Mouse (Mus musculus) lung, embryonic 14.5 days (tissue): Measurements from ENCODE around the gene Mybph. TPM values are rescaled to one million over a fixed set of nuclear protein-coding genes. Genes with fewer than 3 reads are reported as not detected.

Experiments
- ATAC-seq: fragments of 200-750 bp; cut with Nextera tagmentation; 2 replicates; pipeline ENCODE4 v1.8.0; 2017; ENCODE audit warnings: mild to moderate bottlenecking, moderate TSS enrichment, moderate library complexity; ENCODE audit not compliant: insufficient read depth
- DNase-seq: peaks from one replicate; pipeline ENCODE4 v3.0.0-alpha.2; 2015
- H3K27ac ChIP-seq: fragments of 300-500 bp; sonication (generic); 2 replicates; pipeline ENCODE4 v1.5.1; 2014; ENCODE audit warnings: low read depth, mild to moderate bottlenecking, moderate library complexity
- H3K27me3 ChIP-seq: fragments of 300-500 bp; sonication (generic); 2 replicates; pipeline ENCODE4 v1.6.1; 2014; ENCODE audit warnings: low read length, control low read depth; ENCODE audit not compliant: insufficient read depth
- H3K36me3 ChIP-seq: fragments of 300-500 bp; sonication (generic); 2 replicates; pipeline ENCODE4 v1.6.1; 2014; ENCODE audit warnings: control low read depth; ENCODE audit not compliant: insufficient read depth
- H3K4me1 ChIP-seq: fragments of 300-500 bp; sonication (generic); 2 replicates; pipeline ENCODE4 v1.6.1; 2014; ENCODE audit warnings: antibody characterized with exemption, control low read depth; ENCODE audit not compliant: insufficient read depth
- H3K4me2 ChIP-seq: fragments of 300-500 bp; sonication (generic); 2 replicates; pipeline ENCODE4 v1.6.1; 2014; ENCODE audit warnings: mild to moderate bottlenecking
- H3K4me3 ChIP-seq: fragments of 300-500 bp; sonication (generic); 2 replicates; pipeline ENCODE4 v1.5.1; 2014; ENCODE audit warnings: low read depth, low read length
- H3K9ac ChIP-seq: fragments of 300-500 bp; sonication (generic); 2 replicates; pipeline ENCODE4 v1.6.1; 2014
- H3K9me3 ChIP-seq: fragments of 300-500 bp; sonication (generic); 2 replicates; pipeline ENCODE4 v1.6.1; 2016; ENCODE audit warnings: low read depth, low read length, control low read depth
- CTCF ChIP-seq: IDR thresholded peaks from 2 replicates; pipeline ENCODE4 v1.5.1; 2016; ENCODE audit warnings: antibody characterized with exemption, low read depth
- WGBS: fragments of 180-500 bp; shearing (Covaris S2); extraction: QIAGEN DNeasy Blood & Tissue Kit; methylation state at CpG from one replicate; pipeline ENCODE4 v1.1.7; 2014; 5-methylcytosine and 5-hydroxymethylcytosine counted together
- polyA plus RNA-seq: library from polyadenylated mRNA; unstranded; fragments of >200 nt; fragmentation: Nextera tagmentation; extraction: Ambion mirVana; gene quantifications from 2 replicates; pipeline ENCODE4 v1.2.1, GENCODE M21; 2014

Gene Mybph
- polyA plus RNA-seq, 1 experiment from 2014 or later: not detected

DNA sequence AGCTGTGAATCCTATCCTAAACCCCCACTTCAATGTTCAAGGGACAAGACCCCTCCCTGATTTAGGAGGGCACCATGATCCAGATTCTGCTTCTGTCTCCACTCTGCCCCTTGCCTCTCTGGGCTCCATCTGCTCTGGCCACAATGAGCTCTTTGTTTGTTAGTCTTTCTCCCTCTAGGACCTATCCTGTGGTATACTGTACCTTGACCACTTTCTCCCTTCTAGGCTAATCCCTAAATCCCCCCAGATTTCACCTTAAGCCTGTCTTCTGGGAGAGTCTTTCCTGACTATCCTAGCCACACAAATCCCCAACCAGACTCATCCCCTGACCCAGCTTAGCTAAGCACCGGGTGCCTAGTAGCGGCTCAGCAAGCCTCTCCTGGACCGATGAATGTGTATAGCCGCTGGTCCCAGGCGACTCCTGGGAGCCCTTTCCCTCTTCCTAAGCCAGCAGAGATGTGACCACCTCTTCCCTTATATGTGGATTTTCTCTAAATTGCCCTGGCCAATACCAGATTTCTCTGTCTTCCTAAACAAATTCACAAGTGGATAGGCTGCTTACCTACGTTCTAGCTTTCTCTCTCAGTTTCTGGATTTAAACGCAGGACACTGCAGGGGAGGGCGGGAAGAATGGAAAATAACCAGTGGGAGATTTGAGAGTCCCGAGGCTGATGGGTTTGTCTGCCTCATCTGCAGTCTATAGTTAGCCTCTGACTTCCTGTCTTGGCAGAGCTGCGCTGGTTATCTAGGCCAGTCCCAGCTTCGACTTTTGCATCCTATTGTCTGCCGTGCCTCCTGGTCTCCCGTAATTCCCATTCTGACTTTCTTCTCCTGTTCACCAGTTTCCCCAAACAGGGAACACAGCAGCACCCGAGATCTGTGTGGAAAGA lies 25.6 kb upstream of the Mybph start:
- TF ChIP-seq CTCF: no peak
- no peak overlapping the region for H3K9ac ChIP-seq
- H3K27ac ChIP-seq: no peak overlapping the region
- H3K4me3 ChIP-seq: no peak overlapping the region
- WGBS: 52% methylated on average over 14 of the region's 14 CpGs
- no peak for ATAC-seq
- H3K27me3 ChIP-seq: no peaks in the 10 kb centered on the region
- H3K9me3 ChIP-seq: no peaks in the 10 kb centered on the region
- no peaks in the 10 kb centered on the region for H3K4me1 ChIP-seq
- no peak overlapping the region for H3K4me2 ChIP-seq
- peak; percentile 9 for DNase-seq
- H3K36me3 ChIP-seq: no peaks in the 10 kb centered on the region

DNA sequence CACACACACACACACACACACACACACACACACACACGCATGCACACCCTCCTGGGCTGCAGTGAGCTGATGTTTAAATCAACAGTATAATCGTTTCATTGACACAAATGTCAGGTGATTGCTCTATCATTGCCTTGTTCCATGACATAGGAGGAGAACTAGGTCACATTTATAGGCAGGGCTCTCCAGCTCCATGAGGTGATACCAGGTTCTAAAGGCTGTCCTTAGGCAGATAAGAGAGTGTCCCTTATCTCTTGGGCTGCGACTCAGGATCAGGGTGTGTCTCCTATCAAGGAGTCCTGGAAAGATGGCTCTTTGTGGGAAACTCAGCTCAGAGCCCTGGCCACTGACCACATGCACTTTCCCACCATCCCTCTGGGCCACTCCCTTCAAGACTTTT lies 24.7 kb upstream of the Mybph start:
- H3K27me3 ChIP-seq: no peaks in the 10 kb centered on the region
- no peak for ATAC-seq
- H3K36me3 ChIP-seq: no peaks in the 10 kb centered on the region
- no peak for DNase-seq
- 58% methylated on average over 3 of the region's 3 CpGs for WGBS
- no peak overlapping the region for H3K27ac ChIP-seq
- no peaks in the 10 kb centered on the region for H3K9me3 ChIP-seq
- no peak overlapping the region for H3K4me3 ChIP-seq
- H3K9ac ChIP-seq: no peak overlapping the region
- no peak overlapping the region for H3K4me2 ChIP-seq
- H3K4me1 ChIP-seq: no peaks in the 10 kb centered on the region
- TF ChIP-seq CTCF: no peak

DNA sequence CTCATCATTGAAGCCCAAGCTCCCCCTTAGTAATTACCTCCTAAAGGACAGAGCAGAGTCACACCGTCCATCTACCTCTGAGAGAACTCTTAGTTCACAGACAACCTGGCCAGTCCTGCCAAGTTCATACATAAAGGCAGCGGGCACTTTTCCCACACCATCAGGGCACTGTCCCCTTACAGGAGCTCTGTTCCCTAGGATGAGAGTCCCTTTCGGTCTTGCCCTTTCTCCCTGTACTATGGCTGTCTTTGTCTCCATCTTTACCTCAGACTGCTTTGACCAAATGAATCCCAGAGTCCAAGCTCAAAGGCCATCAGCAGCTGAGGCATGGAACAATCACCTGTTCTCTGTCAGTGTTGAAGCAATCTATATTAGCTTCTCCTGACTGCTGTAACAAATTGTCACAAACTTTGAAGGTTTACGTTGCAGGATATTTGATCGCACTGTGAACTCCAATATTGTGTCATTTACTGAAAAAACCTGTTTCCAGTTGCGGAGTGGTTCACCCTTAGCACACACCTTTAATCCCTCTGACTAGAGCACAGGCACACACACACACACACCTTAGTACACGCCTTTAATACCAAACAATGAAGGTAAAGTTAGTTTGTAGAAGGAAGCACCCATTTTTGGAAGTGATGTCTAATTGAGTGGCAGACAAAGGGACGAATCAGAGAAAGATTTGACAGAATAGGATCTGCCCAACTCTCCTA lies 24.1 kb upstream of the Mybph start:
- H3K4me2 ChIP-seq: no peak overlapping the region
- no peak for TF ChIP-seq CTCF
- 84% methylated on average over 8 of the region's 8 CpGs for WGBS

DNA sequence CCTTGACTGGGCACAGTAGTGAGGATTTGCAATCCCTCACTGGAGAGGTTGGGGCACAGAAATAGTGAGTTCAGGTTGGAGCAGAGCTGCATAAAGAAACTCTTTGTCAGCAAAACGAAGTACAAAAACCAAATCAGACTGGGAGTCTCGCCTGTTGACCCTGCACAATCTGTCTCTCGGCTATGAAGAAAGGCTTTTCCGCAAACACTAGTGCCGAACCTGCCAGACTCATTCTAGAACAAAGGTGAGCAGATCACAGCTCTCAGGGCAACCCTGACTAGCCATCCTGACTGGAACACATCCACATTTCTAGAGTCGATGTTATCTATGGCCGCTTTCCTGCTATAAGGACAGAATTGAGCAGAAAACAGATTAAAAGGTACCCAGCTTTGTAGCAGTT lies 20.2 kb upstream of the Mybph start:
- Histone ChIP-seq H3K9ac (no peak overlapping the region), H3K27ac (no peak overlapping the region), H3K4me2 (no peak overlapping the region), H3K27me3 (no peaks in the 10 kb centered on the region), H3K9me3 (no peaks in the 10 kb centered on the region), H3K36me3 (no peaks in the 10 kb centered on the region), H3K4me3 (no peak overlapping the region), H3K4me1 (no peaks in the 10 kb centered on the region)
- ATAC-seq (no peak), DNase-seq (no peak)
- TF ChIP-seq CTCF: no peak
- WGBS: 47% methylated on average over 7 of the region's 7 CpGs

More for the DNA sequence above, 24.1 kb upstream of the Mybph start:
- H3K27ac ChIP-seq: no peak overlapping the region
- ATAC-seq (no peak), DNase-seq (no peak)
- no peak overlapping the region for H3K9ac ChIP-seq
- H3K4me3 ChIP-seq: no peak overlapping the region
- no peaks in the 10 kb centered on the region for H3K4me1 ChIP-seq
- H3K9me3 ChIP-seq: no peaks in the 10 kb centered on the region
- no peaks in the 10 kb centered on the region for H3K36me3 ChIP-seq
- H3K27me3 ChIP-seq: no peaks in the 10 kb centered on the region

DNA sequence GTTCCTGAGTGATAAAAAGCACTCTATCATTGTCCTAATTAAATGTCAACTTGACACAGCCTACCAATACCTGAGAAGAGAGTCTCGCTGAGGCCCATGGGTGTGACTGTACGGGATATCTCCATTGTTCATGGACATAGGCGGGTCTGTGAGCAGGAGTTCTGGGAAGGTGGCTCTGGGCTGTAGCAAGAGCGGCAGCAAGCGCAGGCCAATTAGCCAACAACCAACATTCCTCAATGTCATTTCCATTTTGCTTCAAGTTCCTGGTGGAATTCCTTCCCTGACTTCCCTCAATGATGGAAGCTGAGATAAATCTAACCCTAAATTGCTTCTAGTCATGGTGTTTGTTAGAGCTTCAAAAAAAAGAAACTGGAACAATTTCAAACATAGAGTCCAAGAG lies 15.3 kb upstream of the Mybph start:
- Histone ChIP-seq H3K27me3 (no peaks in the 10 kb centered on the region), H3K9ac (no peak overlapping the region), H3K9me3 (no peaks in the 10 kb centered on the region), H3K27ac (no peak overlapping the region), H3K4me2 (no peak overlapping the region), H3K36me3 (no peaks in the 10 kb centered on the region), H3K4me3 (no peak overlapping the region), H3K4me1 (no peaks in the 10 kb centered on the region)
- WGBS: 82% methylated on average over 5 of the region's 5 CpGs
- DNase-seq (no peak), ATAC-seq (no peak)
- no peak for TF ChIP-seq CTCF

DNA sequence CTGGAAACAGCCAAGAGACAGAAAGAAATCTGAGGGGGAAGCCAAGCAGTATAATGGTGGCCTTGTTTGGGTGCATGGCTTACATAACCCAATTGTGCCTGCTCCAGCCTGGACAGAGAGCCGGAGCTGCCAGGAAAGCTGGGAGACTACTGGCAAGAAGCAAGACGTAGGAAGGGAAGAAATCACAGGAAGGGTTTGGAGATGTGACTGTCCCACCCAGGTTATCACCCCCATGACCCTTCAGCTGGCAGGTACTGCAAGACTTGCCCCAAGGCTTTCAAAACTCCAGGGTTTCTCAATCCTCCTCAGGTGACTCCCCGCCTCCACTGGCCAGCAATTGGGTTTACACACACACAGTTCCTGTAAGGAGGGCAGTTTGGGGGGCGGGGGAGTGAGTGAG lies 11.2 kb upstream of the Mybph start, which contains the start of gene Chil1:
TSS of gene Chil1 (plus strand) at position 152 of the 400 bp plus-strand sequence.
- H3K27ac ChIP-seq: no peak within 1 kb of the TSS
- H3K4me3 ChIP-seq: no peak within 1 kb of the TSS
- no peaks in the 10 kb centered on the region for H3K36me3 ChIP-seq
- H3K9me3 ChIP-seq: no peaks in the 10 kb centered on the region
- DNase-seq: no peak
- H3K27me3 ChIP-seq: no peaks in the 10 kb centered on the region
- no peak within 1 kb of the TSS for H3K4me2 ChIP-seq
- no peaks in the 10 kb centered on the region for H3K4me1 ChIP-seq
- H3K9ac ChIP-seq: no peak within 1 kb of the TSS
- no peak for ATAC-seq
- no peak for TF ChIP-seq CTCF
- 54% methylated on average over 4 of the region's 4 CpGs for WGBS

DNA sequence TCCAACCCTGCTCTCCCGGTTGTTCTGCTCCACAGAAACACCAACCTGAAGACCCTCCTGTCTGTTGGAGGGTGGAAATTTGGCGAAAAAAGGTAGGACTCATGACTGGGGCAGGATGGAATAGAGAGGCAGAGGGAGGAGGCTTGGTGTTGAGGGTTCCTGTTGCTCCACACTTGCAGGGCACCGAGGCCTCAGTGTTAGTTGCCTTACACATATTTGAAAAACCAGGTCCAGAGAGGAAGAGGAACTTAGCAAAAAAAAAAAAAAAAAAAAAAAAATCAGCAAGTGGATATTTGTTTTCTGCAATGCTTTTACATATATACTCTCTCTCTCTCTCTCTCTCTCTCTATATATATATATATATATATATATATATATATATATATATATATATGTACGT lies 9.2 kb upstream of the Mybph start:
- Histone ChIP-seq H3K27ac (no peak overlapping the region), H3K36me3 (no peaks in the 10 kb centered on the region), H3K4me2 (no peak overlapping the region), H3K4me3 (no peak overlapping the region), H3K9ac (no peak overlapping the region), H3K9me3 (no peaks in the 10 kb centered on the region), H3K4me1 (no peaks in the 10 kb centered on the region), H3K27me3 (no peaks in the 10 kb centered on the region)
- no peak for ATAC-seq
- DNase-seq: no peak
- no peak for TF ChIP-seq CTCF
- 78% methylated on average over 4 of the region's 4 CpGs for WGBS
